In the genomic region with DNA sequence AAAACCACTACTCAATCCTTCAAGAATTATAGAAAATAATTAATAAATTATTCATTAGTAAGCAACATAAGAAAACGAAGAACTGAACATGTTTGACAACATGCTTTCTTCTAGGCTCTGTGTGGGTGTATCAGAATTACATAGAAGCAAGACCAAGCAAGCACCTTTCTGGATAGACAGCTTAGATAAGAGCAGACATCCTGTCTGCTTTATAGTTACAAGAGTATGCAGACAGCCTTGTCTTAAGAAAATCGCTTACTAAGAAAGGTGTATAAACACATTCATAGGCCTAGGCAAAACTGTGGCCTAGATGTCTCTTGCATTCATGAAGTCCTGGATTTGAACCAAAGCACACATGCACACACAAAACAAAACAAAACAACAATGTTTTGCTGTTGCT, we compare ENCODE assay signal across 21 mouse cellular contexts. TPM values are rescaled to one million over a fixed set of nuclear protein-coding genes. Genes with fewer than 3 reads are reported as not detected.
A peak's percentile ranks its signal among the peaks of the same experiment; 100 is the strongest.
DNase-seq lines count a peak whose midpoint lies in the region; ATAC-seq lines count a peak whose summit lies in the region.
"Had no signal": no experiment of that assay in that cellular context is flagged by ENCODE, and none has a peak within 500 bp of the region (broad histone marks: within the 10 kb centered on the region; RNA-seq: fewer than 3 reads in every experiment).

No protein-coding gene starts in this region.

- no peak overlapping the region for H3K4me3 ChIP-seq in liver, embryonic 13.5 days (replicated peaks)
- no peak overlapping the region for H3K4me3 ChIP-seq in liver, embryonic 11.5 days (ENCODE audit: low read depth, low read length)
- H3K4me3 ChIP-seq in forebrain, embryonic 16.5 days (replicated peaks; ENCODE audit: low read length), result no peak overlapping the region
- H3K4me3 ChIP-seq: embryonic facial prominence, embryonic 10.5 days; forebrain, embryonic 13.5 days; gastrocnemius, adult 2 months; heart, embryonic 10.5 days; hindbrain, embryonic 13.5 days had no signal

- no peak overlapping the region; the same call in 1 of the 2 replicates for H3K27ac ChIP-seq in liver, embryonic 13.5 days
- no peak overlapping the region for H3K27ac ChIP-seq in liver, embryonic 11.5 days (ENCODE audit: low read depth, low read length)
- no peak overlapping the region for H3K27ac ChIP-seq in forebrain, embryonic 16.5 days (ENCODE audit: low read length)
- H3K27ac ChIP-seq: embryonic facial prominence, embryonic 10.5 days; forebrain, embryonic 13.5 days; gastrocnemius, adult 2 months; heart, embryonic 10.5 days; hindbrain, embryonic 13.5 days; hindbrain, postnatal 0 days had no signal

- H3K36me3 ChIP-seq in liver, embryonic 13.5 days, result peaks cover 35% of the 10 kb centered on the region
- H3K36me3 ChIP-seq in liver, embryonic 11.5 days (ENCODE audit: control insufficient read depth, insufficient read depth, low read length), result no peaks in the 10 kb centered on the region; the same call in 1 of the 2 replicates
- peaks cover 3% of the 10 kb centered on the region; the same call in 1 of the 2 replicates for H3K36me3 ChIP-seq in forebrain, embryonic 16.5 days (ENCODE audit: control insufficient read depth, insufficient read depth)

- no peaks in the 10 kb centered on the region for H3K9me3 ChIP-seq in liver, embryonic 13.5 days (replicated peaks)
- no peaks in the 10 kb centered on the region for H3K9me3 ChIP-seq in liver, embryonic 11.5 days (ENCODE audit: control insufficient read depth, low read length)
- no peaks in the 10 kb centered on the region for H3K9me3 ChIP-seq in forebrain, embryonic 16.5 days (ENCODE audit: control insufficient read depth, low read length)
- H3K9me3 ChIP-seq: embryonic facial prominence, embryonic 10.5 days; forebrain, embryonic 13.5 days; heart, embryonic 10.5 days; hindbrain, embryonic 13.5 days had no signal

- ATAC-seq in liver, embryonic 13.5 days (ENCODE audit: low read depth), result no peak
- ATAC-seq in liver, embryonic 11.5 days (replicated peaks; ENCODE audit: low FRiP score), result no peak
- ATAC-seq in activated CD4-positive, CD25-positive, alpha-beta regulatory T cell, adult 4 months, result peak; percentile 23
- ATAC-seq in forebrain, embryonic 16.5 days, result no peak
- ATAC-seq in granulocyte monocyte progenitor cell, adult 5-6 weeks (replicated peaks; ENCODE audit: poor library complexity, severe bottlenecking), result no peak
- ATAC-seq: forebrain, embryonic 13.5 days; hindbrain, postnatal 0 days; Patski had no signal

- peaks cover 71% of the 10 kb centered on the region for H3K4me1 ChIP-seq in liver, embryonic 13.5 days (replicated peaks)
- H3K4me1 ChIP-seq in liver, embryonic 11.5 days (replicated peaks; ENCODE audit: control insufficient read depth, insufficient read depth, low read length), result peaks cover 26% of the 10 kb centered on the region
- H3K4me1 ChIP-seq in forebrain, embryonic 16.5 days (replicated peaks; ENCODE audit: control insufficient read depth, insufficient read depth, low read length), result no peaks in the 10 kb centered on the region
- H3K4me1 ChIP-seq: embryonic facial prominence, embryonic 10.5 days; forebrain, embryonic 13.5 days had no signal

- no peak for DNase-seq in liver, embryonic 13.5 days
- no peak for DNase-seq in liver, embryonic 11.5 days (ENCODE audit: low spot score)
- DNase-seq in CD4-positive, CD25-positive, alpha-beta regulatory T cell, adult 2 months (ENCODE audit: low read depth, low spot score), result peak; percentile 36
- DNase-seq: adrenal gland, adult 2 months; adrenal gland, postnatal 25 days; cerebellum, adult 18-20 months; cerebellum, adult 9-11 months; cerebellum, postnatal 36 days; gastrocnemius, adult 2 months; gastrocnemius, postnatal 25 days; heart, adult 18-20 months; heart, postnatal 14 days had no signal

- H3K27me3 ChIP-seq in liver, embryonic 13.5 days, result no peaks in the 10 kb centered on the region
- H3K27me3 ChIP-seq in liver, embryonic 11.5 days (replicated peaks; ENCODE audit: control insufficient read depth, insufficient read depth, low read length), result no peaks in the 10 kb centered on the region
- no peaks in the 10 kb centered on the region for H3K27me3 ChIP-seq in forebrain, embryonic 16.5 days (replicated peaks; ENCODE audit: control insufficient read depth, insufficient read depth, low read length)
- H3K27me3 ChIP-seq: forebrain, embryonic 13.5 days; hindbrain, embryonic 13.5 days; Patski had no signal

- H3K4me2 ChIP-seq in liver, embryonic 13.5 days, result no peak overlapping the region
- no peak overlapping the region for H3K4me2 ChIP-seq in liver, embryonic 11.5 days
- H3K4me2 ChIP-seq in forebrain, embryonic 16.5 days (ENCODE audit: low read length), result no peak overlapping the region
- H3K4me2 ChIP-seq: forebrain, embryonic 13.5 days; hindbrain, embryonic 13.5 days had no signal

- 56% methylated on average over 2 of the region's 2 CpGs for WGBS in liver, embryonic 13.5 days (ENCODE audit: insufficient replicate concordance)
- 75% methylated on average over 2 of the region's 2 CpGs for WGBS in liver, embryonic 11.5 days
- 91% methylated on average over 2 of the region's 2 CpGs for WGBS in forebrain, embryonic 16.5 days

- peak overlapping the region; percentile 26; the same call in 1 of the 2 replicates for H3K9ac ChIP-seq in liver, embryonic 13.5 days
- H3K9ac ChIP-seq in liver, embryonic 11.5 days (ENCODE audit: low read depth, low read length), result no peak overlapping the region
- H3K9ac ChIP-seq in forebrain, embryonic 16.5 days (replicated peaks; ENCODE audit: low read depth, low read length), result no peak overlapping the region
- H3K9ac ChIP-seq: forebrain, embryonic 13.5 days; hindbrain, embryonic 13.5 days had no signal

RNA-seq across cellular contexts. Expression of a gene that starts 9.4 kb away (rescaled TPM):
- 75.0 and 86.9 TPM in 2 replicates for polyA plus RNA-seq in liver, embryonic 13.5 days (2015; fragmentation: Nextera tagmentation; extraction: Ambion mirVana)
- polyA plus RNA-seq in liver, embryonic 11.5 days (2014; fragmentation: Nextera tagmentation; extraction: Ambion mirVana), result 80.3 and 88.3 TPM in 2 replicates
- polyA plus RNA-seq in activated CD4-positive, CD25-positive, alpha-beta regulatory T cell, adult 4 months (2017; shearing (Covaris generic)), result 10 to 100 TPM; 49.3 to 50.9 TPM
- polyA plus RNA-seq in forebrain, embryonic 16.5 days (2015; fragmentation: Nextera tagmentation; extraction: Ambion mirVana), result 126 and 135 TPM in 2 replicates
- 50.1 and 65.5 TPM in 2 replicates for total RNA-seq in granulocyte monocyte progenitor cell, adult 5-6 weeks (2014; fragmentation: Nextera tagmentation)
- total RNA-seq in granulocyte monocyte progenitor cell, adult 5-6 weeks (2017), result 56.7 and 70.8 TPM in 2 replicates

RNA-seq across cellular contexts. Expression of a gene that starts 26.1 kb away (rescaled TPM):
- 533 and 680 TPM in 2 replicates for polyA plus RNA-seq in liver, embryonic 13.5 days (2015; fragmentation: Nextera tagmentation; extraction: Ambion mirVana)
- polyA plus RNA-seq in liver, embryonic 11.5 days (2014; fragmentation: Nextera tagmentation; extraction: Ambion mirVana), result 964 and 1,028 TPM in 2 replicates
- 100 to 1,000 TPM; 510 to 612 TPM for polyA plus RNA-seq in activated CD4-positive, CD25-positive, alpha-beta regulatory T cell, adult 4 months (2017; shearing (Covaris generic))
- polyA plus RNA-seq in forebrain, embryonic 16.5 days (2015; fragmentation: Nextera tagmentation; extraction: Ambion mirVana), result 387 and 442 TPM in 2 replicates
- total RNA-seq in granulocyte monocyte progenitor cell, adult 5-6 weeks (2014; fragmentation: Nextera tagmentation), result 559 and 592 TPM in 2 replicates
- total RNA-seq in granulocyte monocyte progenitor cell, adult 5-6 weeks (2017), result 1,947 and 2,193 TPM in 2 replicates

RNA-seq across cellular contexts. Expression of a gene that starts 54.0 kb away (rescaled TPM):
- polyA plus RNA-seq in liver, embryonic 13.5 days (2015; fragmentation: Nextera tagmentation; extraction: Ambion mirVana), result 30.6 and 31.1 TPM in 2 replicates
- 43.5 and 56.5 TPM in 2 replicates for polyA plus RNA-seq in liver, embryonic 11.5 days (2014; fragmentation: Nextera tagmentation; extraction: Ambion mirVana)
- 10 to 100 TPM; 48.7 to 64.7 TPM for polyA plus RNA-seq in activated CD4-positive, CD25-positive, alpha-beta regulatory T cell, adult 4 months (2017; shearing (Covaris generic))
- 29.9 and 30.8 TPM in 2 replicates for polyA plus RNA-seq in forebrain, embryonic 16.5 days (2015; fragmentation: Nextera tagmentation; extraction: Ambion mirVana)
- 31.3 and 33.6 TPM in 2 replicates for total RNA-seq in granulocyte monocyte progenitor cell, adult 5-6 weeks (2014; fragmentation: Nextera tagmentation)
- 38.0 and 49.0 TPM in 2 replicates for total RNA-seq in granulocyte monocyte progenitor cell, adult 5-6 weeks (2017)
